Mouse (Mus musculus) liver, postnatal 0 days (tissue): ENCODE results near the gene Wwox. TPM values are rescaled to one million over a fixed set of nuclear protein-coding genes. Genes with fewer than 3 reads are reported as not detected.

Source experiments
- ATAC-seq: fragments of 200-750 bp; cut with Nextera tagmentation; 2 replicates; pipeline ENCODE4 v1.8.0; 2017; ENCODE audit warnings: mild to moderate bottlenecking, moderate library complexity
- DNase-seq: peaks from one replicate; pipeline ENCODE4 v3.0.0-alpha.2; 2016
- H3K27ac ChIP-seq: fragments of 300-500 bp; sonication (generic); 2 replicates; pipeline ENCODE4 v1.5.1; 2014; ENCODE audit warnings: antibody characterized with exemption, moderate library complexity, mild to moderate bottlenecking, low read depth
- H3K27me3 ChIP-seq: fragments of 300-500 bp; sonication (generic); 2 replicates; pipeline ENCODE4 v1.6.1; 2014; ENCODE audit warnings: low read length, control low read depth, mixed read lengths; ENCODE audit not compliant: insufficient read depth
- H3K36me3 ChIP-seq: fragments of 300-500 bp; sonication (generic); replicated peaks from 2 replicates; pipeline ENCODE4 v1.6.1; 2014; ENCODE audit warnings: mild to moderate bottlenecking, control low read depth, low read length, moderate library complexity, mixed read lengths; ENCODE audit not compliant: insufficient read depth
- H3K4me1 ChIP-seq: fragments of 300-500 bp; sonication (generic); 2 replicates; pipeline ENCODE4 v1.6.1; 2014; ENCODE audit warnings: antibody characterized with exemption, mild to moderate bottlenecking, control low read depth; ENCODE audit not compliant: insufficient read depth
- H3K4me2 ChIP-seq: fragments of 300-500 bp; sonication (generic); 2 replicates; pipeline ENCODE4 v1.6.1; 2014; ENCODE audit warnings: low read depth, mild to moderate bottlenecking, low read length, moderate library complexity, mixed read lengths
- H3K4me3 ChIP-seq: fragments of 300-500 bp; sonication (generic); 2 replicates; pipeline ENCODE4 v1.5.1; 2014; ENCODE audit warnings: low read depth, low read length
- H3K9ac ChIP-seq: fragments of 300-500 bp; sonication (generic); replicated peaks from 2 replicates; pipeline ENCODE4 v1.6.1; 2014; ENCODE audit warnings: mild to moderate bottlenecking, moderate library complexity
- H3K9me3 ChIP-seq: fragments of 300-500 bp; sonication (generic); 2 replicates; pipeline ENCODE4 v1.6.1; 2016; ENCODE audit warnings: mild to moderate bottlenecking, control low read depth, low read length, mixed read lengths
- CTCF ChIP-seq: sonication (generic); IDR thresholded peaks from 2 replicates; pipeline ENCODE4 v1.5.1; 2016; ENCODE audit warnings: antibody characterized with exemption, low read depth
- EP300 ChIP-seq: IDR thresholded peaks from 2 replicates; pipeline ENCODE4 v1.6.1; 2016; ENCODE audit warnings: antibody characterized with exemption, low read depth, mild to moderate bottlenecking
- WGBS: fragments of 180-500 bp; shearing (Covaris S2); extraction: QIAGEN DNeasy Blood & Tissue Kit; methylation state at CpG from one replicate; pipeline ENCODE4 v1.1.7; 2014; ENCODE audit not compliant: insufficient replicate concordance; 5-methylcytosine and 5-hydroxymethylcytosine counted together
- polyA plus RNA-seq: library from polyadenylated mRNA; unstranded; fragments of >200 nt; fragmentation: Nextera tagmentation; extraction: Ambion mirVana; gene quantifications from 2 replicates; pipeline ENCODE4 v1.2.1, GENCODE M21; 2015

The Wwox gene
- polyA plus RNA-seq, 1 experiment from 2014 or later: 3.9 TPM

GRCm38 (mm10) chr8:114476919-114477318 lies 37.5 kb downstream of the Wwox start:
- no peak overlapping the region for H3K27ac ChIP-seq
- no peak overlapping the region for H3K9ac ChIP-seq
- peaks cover 3% of the 10 kb centered on the region; the same call in 1 of the 2 replicates for H3K4me1 ChIP-seq
- no peak for DNase-seq
- TF ChIP-seq CTCF (no peak), EP300 (no peak)
- no peak for ATAC-seq
- no peak overlapping the region for H3K4me3 ChIP-seq
- 85% methylated on average over 10 of the region's 10 CpGs for WGBS
- no peaks in the 10 kb centered on the region for H3K36me3 ChIP-seq
- no peak overlapping the region for H3K4me2 ChIP-seq
- no peaks in the 10 kb centered on the region for H3K9me3 ChIP-seq
- H3K27me3 ChIP-seq: no peaks in the 10 kb centered on the region

DNA sequence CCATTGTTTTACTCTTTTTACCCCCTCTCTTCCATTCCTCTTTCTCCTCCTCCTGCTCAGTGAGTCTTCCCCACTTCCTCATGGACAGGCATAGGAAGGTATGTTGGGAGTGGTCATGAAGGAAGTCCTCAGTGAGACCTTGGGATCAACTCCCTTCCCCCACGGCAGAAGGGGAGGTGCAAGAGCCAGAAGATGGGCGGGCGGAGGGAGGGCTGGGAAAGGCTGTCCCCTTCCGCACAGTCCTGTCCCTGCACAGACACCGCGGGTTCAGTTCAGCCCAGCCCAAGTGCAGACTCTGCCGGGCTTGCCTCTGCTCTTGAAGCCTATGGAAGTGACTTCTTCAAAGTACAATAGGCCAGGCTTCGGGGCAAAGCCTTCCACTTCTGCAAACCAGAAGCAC lies 38.3 kb downstream of the Wwox start:
- DNase-seq (no peak), ATAC-seq (no peak)
- 71% methylated on average over 8 of the region's 8 CpGs for WGBS
- Histone ChIP-seq H3K27me3 (no peaks in the 10 kb centered on the region), H3K36me3 (no peaks in the 10 kb centered on the region), H3K4me2 (no peak overlapping the region), H3K4me1 (peaks cover 3% of the 10 kb centered on the region; the same call in 1 of the 2 replicates), H3K9ac (no peak overlapping the region), H3K27ac (no peak overlapping the region), H3K9me3 (no peaks in the 10 kb centered on the region), H3K4me3 (no peak overlapping the region)
- no peak for TF ChIP-seq EP300
- no peak for TF ChIP-seq CTCF

GRCm38 (mm10) chr8:114479749-114480148 lies 40.3 kb downstream of the Wwox start:
- Histone ChIP-seq H3K9ac (no peak overlapping the region), H3K36me3 (no peaks in the 10 kb centered on the region), H3K4me1 (peaks cover 3% of the 10 kb centered on the region; the same call in 1 of the 2 replicates), H3K27me3 (no peaks in the 10 kb centered on the region), H3K27ac (no peak overlapping the region), H3K4me2 (no peak overlapping the region), H3K9me3 (no peaks in the 10 kb centered on the region), H3K4me3 (no peak overlapping the region)
- 64% methylated on average over 8 of the region's 8 CpGs for WGBS
- TF ChIP-seq EP300: no peak
- no peak for TF ChIP-seq CTCF
- no peak for DNase-seq
- no peak for ATAC-seq

DNA sequence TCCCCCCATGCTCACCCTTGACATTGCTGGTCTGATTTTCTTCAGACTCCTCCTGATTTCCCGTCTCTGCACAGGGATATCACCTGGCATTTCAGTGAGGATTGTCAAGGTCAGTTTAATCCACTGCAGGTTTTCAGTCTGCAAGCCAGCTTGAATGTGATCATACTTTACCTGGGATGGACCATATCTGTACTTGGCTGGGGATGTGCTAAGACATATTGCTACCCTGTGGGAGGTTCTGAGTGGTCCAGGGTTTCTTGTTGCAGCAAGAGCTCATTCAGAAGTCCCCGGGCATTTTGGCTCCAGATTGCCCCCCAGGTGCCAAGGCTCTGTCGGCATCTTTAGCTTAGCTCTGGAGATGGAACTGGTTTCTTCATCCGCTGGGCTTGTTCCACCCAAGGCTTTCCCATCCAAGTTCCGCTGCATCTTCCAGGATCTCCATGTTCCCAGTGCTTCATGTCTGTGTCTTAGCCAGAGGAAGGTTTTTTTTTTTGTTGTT lies 52.3 kb downstream of the Wwox start:
- Histone ChIP-seq H3K27ac (no peak overlapping the region), H3K4me1 (no peaks in the 10 kb centered on the region), H3K4me3 (no peak overlapping the region), H3K9me3 (no peaks in the 10 kb centered on the region), H3K9ac (no peak overlapping the region), H3K4me2 (no peak overlapping the region), H3K36me3 (no peaks in the 10 kb centered on the region), H3K27me3 (no peaks in the 10 kb centered on the region)
- TF ChIP-seq CTCF (no peak), EP300 (no peak)
- 85% methylated on average over 5 of the region's 5 CpGs for WGBS
- ATAC-seq (no peak), DNase-seq (no peak)

- TF ChIP-seq CTCF: no peak
- no peak for TF ChIP-seq EP300
- no peak overlapping the region for H3K4me3 ChIP-seq
These were observed 60.1 kb downstream of the Wwox start for GRCm38 (mm10) chr8:114499448-114500144.

DNA sequence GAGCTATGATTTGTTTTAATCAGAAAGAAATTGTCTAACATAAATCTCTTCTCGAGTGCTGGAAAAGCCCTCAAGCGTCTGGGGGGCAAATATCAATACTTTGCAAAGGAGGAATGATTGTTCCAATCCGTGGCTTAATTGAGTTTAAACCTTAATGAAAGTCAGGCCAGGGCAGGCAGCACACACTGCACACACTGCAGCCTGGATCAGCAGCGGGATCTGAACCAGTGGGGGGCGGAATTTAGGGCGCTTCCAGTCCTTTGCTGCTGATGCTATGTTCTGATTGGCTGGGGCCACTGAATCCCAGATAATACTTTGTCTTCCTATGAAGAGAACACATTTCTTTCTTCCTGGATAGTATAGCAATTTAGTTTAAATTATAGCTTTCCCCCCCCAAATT lies 62.5 kb downstream of the Wwox start:
- Histone ChIP-seq H3K9ac (no peak overlapping the region), H3K36me3 (no peaks in the 10 kb centered on the region), H3K27ac (no peak overlapping the region), H3K27me3 (no peaks in the 10 kb centered on the region), H3K9me3 (no peaks in the 10 kb centered on the region), H3K4me1 (no peaks in the 10 kb centered on the region), H3K4me2 (no peak overlapping the region), H3K4me3 (no peak overlapping the region)
- no peak for ATAC-seq
- TF ChIP-seq CTCF (no peak), EP300 (no peak)
- 79% methylated on average over 6 of the region's 6 CpGs for WGBS
- DNase-seq: no peak

More at GRCm38 (mm10) chr8:114499448-114500144, 60.1 kb downstream of the Wwox start:
- no peaks in the 10 kb centered on the region for H3K9me3 ChIP-seq
- no peaks in the 10 kb centered on the region for H3K27me3 ChIP-seq
- DNase-seq (no peak), ATAC-seq (no peak)
- WGBS: 88% methylated on average over 16 of the region's 16 CpGs
- H3K27ac ChIP-seq: no peak overlapping the region
- no peaks in the 10 kb centered on the region for H3K36me3 ChIP-seq
- H3K4me2 ChIP-seq: no peak overlapping the region
- no peak overlapping the region for H3K9ac ChIP-seq
- H3K4me1 ChIP-seq: no peaks in the 10 kb centered on the region
